In genomic region chr12:109911506-109911905, GRCm38 (mm10) we compare ENCODE assay signal across 26 mouse cellular contexts.
DNase-seq lines count a peak whose midpoint lies in the region; ATAC-seq lines count a peak whose summit lies in the region.
"Had no signal": no experiment of that assay in that cellular context is flagged by ENCODE, and none has a peak within 500 bp of the region (broad histone marks: within the 10 kb centered on the region; RNA-seq: fewer than 3 reads in every experiment).

No protein-coding gene starts in this region.

- no peak overlapping the region for H3K4me2 ChIP-seq in midbrain, embryonic 15.5 days
- H3K4me2 ChIP-seq in forebrain, embryonic 14.5 days (ENCODE audit: low read length), result no peak overlapping the region
- H3K4me2 ChIP-seq: embryonic facial prominence, embryonic 13.5 days; heart, embryonic 13.5 days; intestine, embryonic 15.5 days; limb, embryonic 13.5 days; liver, embryonic 12.5 days; neural tube, embryonic 15.5 days had no signal

- H3K27me3 ChIP-seq in midbrain, embryonic 10.5 days (ENCODE audit: low read depth, poor library complexity, severe bottlenecking), result no peaks in the 10 kb centered on the region
- H3K27me3 ChIP-seq in midbrain, embryonic 15.5 days (replicated peaks), result no peaks in the 10 kb centered on the region
- no peaks in the 10 kb centered on the region for H3K27me3 ChIP-seq in forebrain, embryonic 14.5 days (replicated peaks; ENCODE audit: control insufficient read depth, insufficient read depth, low read length)
- H3K27me3 ChIP-seq: embryonic facial prominence, embryonic 13.5 days; heart, embryonic 13.5 days; intestine, embryonic 15.5 days; limb, embryonic 13.5 days; liver, embryonic 12.5 days; neural tube, embryonic 15.5 days had no signal

- no peak for DNase-seq in midbrain, embryonic 10.5 days (ENCODE audit: low spot score)
- DNase-seq in ZHBTc4 (ENCODE audit: low read depth, low spot score), result peak; percentile 33
- peak; percentile 5 for DNase-seq in forebrain, embryonic 14.5 days (ENCODE audit: low spot score)
- peak; percentile 60 for DNase-seq in retina, embryonic 14.5 days (ENCODE audit: low spot score)
- no peak for DNase-seq in kidney, postnatal 36 days
- no peak for DNase-seq in gastrocnemius, adult 18-20 months (ENCODE audit: low spot score)
- no peak for DNase-seq in right cerebral cortex, postnatal 4 days
- DNase-seq: cerebellum, adult 11 months; gastrocnemius, postnatal 14 days; heart, adult 18-20 months; heart, postnatal 14 days; kidney, adult 8-10 months; kidney, postnatal 10 days; lung, adult 18-20 months; thymus, postnatal 14 days had no signal

- no peak overlapping the region for H3K4me3 ChIP-seq in midbrain, embryonic 10.5 days
- no peak overlapping the region for H3K4me3 ChIP-seq in midbrain, embryonic 15.5 days
- H3K4me3 ChIP-seq in forebrain, embryonic 14.5 days (ENCODE audit: low read depth, low read length), result no peak overlapping the region
- H3K4me3 ChIP-seq: embryonic facial prominence, embryonic 13.5 days; erythroblast, embryonic 14.5 days; heart, embryonic 13.5 days; intestine, embryonic 15.5 days; limb, embryonic 13.5 days; liver, embryonic 12.5 days; megakaryocyte, embryonic 14.5 days; neural tube, embryonic 15.5 days had no signal

- H3K27ac ChIP-seq in midbrain, embryonic 10.5 days (replicated peaks), result peak overlapping the region; percentile 38
- H3K27ac ChIP-seq in midbrain, embryonic 15.5 days, result no peak overlapping the region
- no peak overlapping the region for H3K27ac ChIP-seq in forebrain, embryonic 14.5 days (ENCODE audit: low read depth, low read length)
- H3K27ac ChIP-seq: embryonic facial prominence, embryonic 13.5 days; heart, embryonic 13.5 days; intestine, embryonic 15.5 days; limb, embryonic 13.5 days; liver, embryonic 12.5 days; neural tube, embryonic 15.5 days; stomach, postnatal 0 days had no signal

- no peaks in the 10 kb centered on the region for H3K36me3 ChIP-seq in midbrain, embryonic 10.5 days
- H3K36me3 ChIP-seq in midbrain, embryonic 15.5 days (replicated peaks), result no peaks in the 10 kb centered on the region
- H3K36me3 ChIP-seq in forebrain, embryonic 14.5 days (ENCODE audit: control insufficient read depth, insufficient read depth, low read length), result no peaks in the 10 kb centered on the region
- H3K36me3 ChIP-seq: embryonic facial prominence, embryonic 13.5 days; heart, embryonic 13.5 days; intestine, embryonic 15.5 days; limb, embryonic 13.5 days; liver, embryonic 12.5 days; neural tube, embryonic 15.5 days had no signal

- 64% methylated on average over 9 of the region's 9 CpGs for WGBS in midbrain, embryonic 10.5 days
- WGBS in midbrain, embryonic 15.5 days, result 56% methylated on average over 9 of the region's 9 CpGs
- 37% methylated on average over 9 of the region's 9 CpGs for WGBS in forebrain, embryonic 14.5 days

- H3K4me1 ChIP-seq in midbrain, embryonic 10.5 days, result peaks cover 12% of the 10 kb centered on the region
- 0 out of 2 replicates have a peak, but pooled peaks cover 6% of the 10 kb centered on the region for H3K4me1 ChIP-seq in midbrain, embryonic 15.5 days
- H3K4me1 ChIP-seq in forebrain, embryonic 14.5 days (ENCODE audit: control insufficient read depth, insufficient read depth, low read length), result peaks cover 10% of the 10 kb centered on the region
- H3K4me1 ChIP-seq: embryonic facial prominence, embryonic 13.5 days; heart, embryonic 13.5 days; intestine, embryonic 15.5 days; liver, embryonic 12.5 days; megakaryocyte, embryonic 14.5 days had no signal

- no peak for ATAC-seq in midbrain, embryonic 15.5 days (replicated peaks)
- no peak for ATAC-seq in forebrain, embryonic 14.5 days
- ATAC-seq: hindbrain, embryonic 16.5 days; intestine, embryonic 15.5 days; liver, embryonic 12.5 days had no signal

- no peaks in the 10 kb centered on the region; the same call in 1 of the 2 replicates for H3K9me3 ChIP-seq in midbrain, embryonic 10.5 days (replicated peaks)
- H3K9me3 ChIP-seq in midbrain, embryonic 15.5 days, result no peaks in the 10 kb centered on the region; the same call in 1 of the 2 replicates
- H3K9me3 ChIP-seq in forebrain, embryonic 14.5 days (replicated peaks; ENCODE audit: control insufficient read depth, low read length), result no peaks in the 10 kb centered on the region
- H3K9me3 ChIP-seq: embryonic facial prominence, embryonic 13.5 days; heart, embryonic 13.5 days; intestine, embryonic 15.5 days; limb, embryonic 13.5 days; megakaryocyte, embryonic 14.5 days; neural tube, embryonic 15.5 days had no signal

- no peak overlapping the region for H3K9ac ChIP-seq in midbrain, embryonic 15.5 days
- H3K9ac ChIP-seq in forebrain, embryonic 14.5 days (ENCODE audit: low read length), result no peak overlapping the region
- H3K9ac ChIP-seq: embryonic facial prominence, embryonic 13.5 days; heart, embryonic 13.5 days; intestine, embryonic 15.5 days; limb, embryonic 13.5 days; liver, embryonic 12.5 days; neural tube, embryonic 15.5 days had no signal

Comparison
In these comparisons a context has a peak if more than half of its experiments do, and no peak if none do; other contexts are left out.
1. DNase-seq: peak in ZHBTc4 (single experiment), forebrain, embryonic 14.5 days (single experiment) and retina, embryonic 14.5 days (single experiment); none in midbrain, embryonic 10.5 days (single experiment), kidney, postnatal 36 days (0 of 2), gastrocnemius, adult 18-20 months (single experiment) and right cerebral cortex, postnatal 4 days (single experiment).